Mouse (Mus musculus) urinary bladder, postnatal 10 days (tissue): Measurements from ENCODE around the gene Bcan.

Experiments used
- DNase-seq: peaks from one replicate; pipeline ENCODE4 v3.0.0; 2022; ENCODE audit warnings: low spot score

Gene Bcan

GRCm38 (mm10) chr3:87972203-87972664 is 27.8 kb downstream of the Bcan start:
- no peak for DNase-seq

GRCm38 (mm10) chr3:87971489-87972202 is 28.4 kb downstream of the Bcan start:
- no peak for DNase-seq

- no peak for DNase-seq
Observed at GRCm38 (mm10) chr3:87970939-87971488, 29.0 kb downstream of the Bcan start, which contains the start of gene Nes. Gene Nes (plus strand): TSS chr3:87971078.

GRCm38 (mm10) chr3:87970184-87970938 is 29.7 kb downstream of the Bcan start:
- DNase-seq = no peak

- DNase-seq = peak; percentile 53
Observed at GRCm38 (mm10) chr3:87960586-87961191, 39.3 kb downstream of the Bcan start.

- no peak for DNase-seq
Observed at GRCm38 (mm10) chr3:87960191-87960585, 39.8 kb downstream of the Bcan start.

GRCm38 (mm10) chr3:87959371-87959770 is 40.7 kb downstream of the Bcan start:
- no peak for DNase-seq

- DNase-seq = no peak
Observed at GRCm38 (mm10) chr3:87958967-87959366, 41.1 kb downstream of the Bcan start.

- DNase-seq = no peak
Observed at GRCm38 (mm10) chr3:87958476-87958875, 41.6 kb downstream of the Bcan start.

- DNase-seq = no peak
Observed at GRCm38 (mm10) chr3:87958056-87958455, 42.0 kb downstream of the Bcan start.

- DNase-seq = no peak
Observed at GRCm38 (mm10) chr3:87952440-87952839, 47.6 kb downstream of the Bcan start.

GRCm38 (mm10) chr3:87951946-87952345 is 48.1 kb downstream of the Bcan start:
- DNase-seq = no peak

- DNase-seq = no peak
Observed at GRCm38 (mm10) chr3:87949955-87950515, 50.0 kb downstream of the Bcan start.

GRCm38 (mm10) chr3:87949266-87949954 is 50.6 kb downstream of the Bcan start:
- no peak for DNase-seq

GRCm38 (mm10) chr3:87948378-87949265 is 51.4 kb downstream of the Bcan start, which contains the start of gene Crabp2:
Gene Crabp2 (plus strand): TSS chr3:87948666.
- DNase-seq = no peak

- no peak for DNase-seq
Observed at GRCm38 (mm10) chr3:87947811-87948199, 52.2 kb downstream of the Bcan start.

- DNase-seq = no peak
Observed at GRCm38 (mm10) chr3:87947056-87947810, 52.8 kb downstream of the Bcan start.

GRCm38 (mm10) chr3:87946541-87946860 is 53.5 kb downstream of the Bcan start:
- no peak for DNase-seq

- DNase-seq = no peak
Observed at GRCm38 (mm10) chr3:87945781-87946540, 54.1 kb downstream of the Bcan start.
